ENCODE assay signal across 10 mouse cellular contexts in genomic region chr11:88171876-88172442, GRCm38 (mm10). TPM values are rescaled to one million over a fixed set of nuclear protein-coding genes. Genes with fewer than 3 reads are reported as not detected.
DNase-seq lines count a peak whose midpoint lies in the region; ATAC-seq and TF ChIP-seq lines count a peak whose summit lies in the region.
"Had no signal": no experiment of that assay in that cellular context is flagged by ENCODE, and none has a peak within 500 bp of the region (broad histone marks: within the 10 kb centered on the region; RNA-seq: fewer than 3 reads in every experiment).

No protein-coding gene starts in this region.

- H3K4me2 ChIP-seq in intestine, embryonic 14.5 days (ENCODE audit: low read length): no peak overlapping the region
- H3K4me2 ChIP-seq in intestine, postnatal 0 days (replicated peaks; ENCODE audit: low read depth): no peak overlapping the region
- no peak overlapping the region for H3K4me2 ChIP-seq in limb, embryonic 12.5 days

- TF ChIP-seq CTCF in intestine, postnatal 0 days (IDR thresholded peaks at IDR 0.05; ENCODE audit: low read depth): no peak

- no peak for ATAC-seq in intestine, embryonic 14.5 days (replicated peaks; ENCODE audit: low FRiP score, low TSS enrichment, low read depth)
- ATAC-seq in intestine, postnatal 0 days: no peak
- ATAC-seq in limb, embryonic 12.5 days (ENCODE audit: insufficient number of reproducible peaks, insufficient read depth, low FRiP score, low TSS enrichment, low read depth): no peak
- ATAC-seq in erythroid progenitor cell, adult 5-6 weeks (replicated peaks; ENCODE audit: low FRiP score, poor library complexity, severe bottlenecking): no peak

- in situ Hi-C loops in ES-E14 (cut with MboI; ENCODE audit: low sequenced_read_pairs in 2 of 2, unreplicated experiment in 2 of 2): no loop called here

- H3K4me3 ChIP-seq in intestine, embryonic 14.5 days (ENCODE audit: low read depth, low read length): no peak overlapping the region
- H3K4me3 ChIP-seq in intestine, postnatal 0 days (ENCODE audit: low read depth, low read length): no peak overlapping the region
- peak overlapping the region in 1 of 2 experiments; percentile 5; a peak in 1 of 4 replicates for H3K4me3 ChIP-seq in ES-E14 (ENCODE audit: insufficient read depth in 1 of 2, low read depth in 1 of 2, low read length in 2 of 2, poor library complexity in 1 of 2, severe bottlenecking in 1 of 2)
- H3K4me3 ChIP-seq in limb, embryonic 12.5 days (replicated peaks): no peak overlapping the region

- WGBS in intestine, embryonic 14.5 days: 58% methylated on average over 15 of the region's 15 CpGs
- 71% methylated on average over 15 of the region's 15 CpGs for WGBS in intestine, postnatal 0 days
- 64% methylated on average over 15 of the region's 15 CpGs for WGBS in limb, embryonic 12.5 days

- H3K4me1 ChIP-seq in intestine, embryonic 14.5 days (replicated peaks; ENCODE audit: control insufficient read depth, insufficient read depth, low read length): peaks cover 28% of the 10 kb centered on the region
- no peaks in the 10 kb centered on the region; the same call in 1 of the 2 replicates for H3K4me1 ChIP-seq in intestine, postnatal 0 days (replicated peaks; ENCODE audit: control insufficient read depth, insufficient read depth, low read length)
- peaks cover 25 to 39% of the 10 kb centered on the region in 2 experiments for H3K4me1 ChIP-seq in ES-E14 (ENCODE audit: control insufficient read depth in 2 of 2, insufficient read depth in 2 of 2, low read length in 2 of 2, poor library complexity in 1 of 2)
- peaks cover 43% of the 10 kb centered on the region for H3K4me1 ChIP-seq in limb, embryonic 12.5 days (replicated peaks)

- H3K36me3 ChIP-seq in intestine, embryonic 14.5 days (ENCODE audit: control insufficient read depth, insufficient read depth, low read length): no peaks in the 10 kb centered on the region
- peaks cover 5% of the 10 kb centered on the region; the same call in 1 of the 2 replicates for H3K36me3 ChIP-seq in intestine, postnatal 0 days (ENCODE audit: control insufficient read depth, insufficient read depth)
- H3K36me3 ChIP-seq in ES-E14 (ENCODE audit: control insufficient read depth, insufficient read depth, low read length, poor library complexity, severe bottlenecking): no peaks in the 10 kb centered on the region
- no peaks in the 10 kb centered on the region for H3K36me3 ChIP-seq in limb, embryonic 12.5 days

- no peaks in the 10 kb centered on the region for H3K9me3 ChIP-seq in intestine, embryonic 14.5 days (ENCODE audit: control insufficient read depth, low read length)
- H3K9me3 ChIP-seq in intestine, postnatal 0 days (ENCODE audit: control insufficient read depth): no peaks in the 10 kb centered on the region
- no peaks in the 10 kb centered on the region for H3K9me3 ChIP-seq in ES-E14 (ENCODE audit: control insufficient read depth, insufficient read depth, low read depth, low read length)
- no peaks in the 10 kb centered on the region for H3K9me3 ChIP-seq in limb, embryonic 12.5 days
- H3K9me3 ChIP-seq: megakaryocyte, embryonic 14.5 days had no signal

- H3K9ac ChIP-seq in intestine, embryonic 14.5 days (ENCODE audit: low read length): no peak overlapping the region
- H3K9ac ChIP-seq in intestine, postnatal 0 days (ENCODE audit: low read depth, low read length): no peak overlapping the region
- peak overlapping the region; percentile 54; the same call in 1 of the 2 replicates for H3K9ac ChIP-seq in ES-E14 (ENCODE audit: insufficient read depth, low read depth, low read length, poor library complexity, severe bottlenecking)
- H3K9ac ChIP-seq in limb, embryonic 12.5 days (replicated peaks): 0 out of 2 replicates have a peak overlapping the region, but pooled peaks have one; percentile 14

- peak overlapping the region; percentile 81; the same call in 1 of the 2 replicates for H3K27ac ChIP-seq in intestine, embryonic 14.5 days (ENCODE audit: low read depth)
- H3K27ac ChIP-seq in intestine, postnatal 0 days (ENCODE audit: low read depth, low read length): no peak overlapping the region; the same call in 1 of the 2 replicates
- peak overlapping the region; percentile 92; the same call in 1 of the 2 replicates for H3K27ac ChIP-seq in ES-E14 (ENCODE audit: insufficient read depth, low read depth, low read length, poor library complexity, severe bottlenecking)
- peak overlapping the region; percentile 79 for H3K27ac ChIP-seq in limb, embryonic 12.5 days

- peak; percentile 32 for DNase-seq in embryo, embryonic 11 days
- DNase-seq in embryo, embryonic 10.5 days (ENCODE audit: low spot score): no peak
- DNase-seq in intestine, embryonic 14.5 days (ENCODE audit: low spot score): no peak
- DNase-seq in ES-E14 (ENCODE audit: low read depth, low spot score): no peak
- DNase-seq in gastrocnemius, adult 18-20 months (ENCODE audit: low spot score): no peak
- DNase-seq: kidney, adult 9 months had no signal

- no peaks in the 10 kb centered on the region for H3K27me3 ChIP-seq in intestine, embryonic 14.5 days (replicated peaks; ENCODE audit: control insufficient read depth, insufficient read depth, low read length)
- no peaks in the 10 kb centered on the region for H3K27me3 ChIP-seq in intestine, postnatal 0 days (replicated peaks; ENCODE audit: control insufficient read depth, insufficient read depth, low read length)
- peaks cover 40% of the 10 kb centered on the region for H3K27me3 ChIP-seq in limb, embryonic 12.5 days
- H3K27me3 ChIP-seq: megakaryocyte, embryonic 14.5 days had no signal

TF ChIP-seq in ES-E14, 5 proteins besides CTCF, POLR2A, EP300 and RAD21:
- TF ChIP-seq MAFK (IDR thresholded peaks at IDR 0.05; ENCODE audit: insufficient read depth, low read depth, low read length): no peak
- TF ChIP-seq ZC3H11A (IDR thresholded peaks at IDR 0.05; ENCODE audit: borderline replicate concordance, low read depth, low read length): no peak
- no peak for TF ChIP-seq HCFC1 (IDR thresholded peaks at IDR 0.05; ENCODE audit: borderline replicate concordance, insufficient read depth, low read length)
- no peak for TF ChIP-seq CHD2 (IDR thresholded peaks at IDR 0.05; ENCODE audit: low read depth, low read length)
- TF ChIP-seq ZNF384 (IDR thresholded peaks at IDR 0.05; ENCODE audit: low read depth, low read length): no peak
TF ChIP-seq in ES-E14: peak in this region for 0.

RNA-seq across cellular contexts. Expression of gene Mrps23, which starts 32.2 kb away (rescaled TPM):
- 60.8 and 65.2 TPM in 2 replicates for polyA plus RNA-seq in intestine, embryonic 14.5 days (2014; fragmentation: Nextera tagmentation; extraction: Ambion mirVana)
- 54.1 and 59.1 TPM in 2 replicates for polyA plus RNA-seq in intestine, postnatal 0 days (2015; fragmentation: Nextera tagmentation; extraction: Ambion mirVana)
- total RNA-seq in ES-E14 (2012; rRNA removed): 94.7 and 139 TPM in 2 replicates
- 53.2 and 59.5 TPM in 2 replicates for polyA plus RNA-seq in limb, embryonic 12.5 days (2016; fragmentation: Nextera tagmentation; extraction: Ambion mirVana)
- total RNA-seq in erythroid progenitor cell, adult 5-6 weeks (2015; ENCODE audit: low replicate concordance): 18.7 and 24.3 TPM in 2 replicates
- 15.8 and 23.1 TPM in 2 replicates for total RNA-seq in erythroid progenitor cell, adult 5-6 weeks (2017; ENCODE audit: low replicate concordance)
- total RNA-seq in gastrocnemius, adult 18-20 months (2021): 100 to 1,000 TPM; 147 to 169 TPM

Comparison
In these comparisons a context has a peak if more than half of its experiments do, and no peak if none do; other contexts are left out.
1. H3K9ac ChIP-seq: peak in ES-E14 (single experiment) and limb, embryonic 12.5 days (single experiment); none in intestine, embryonic 14.5 days (single experiment) and intestine, postnatal 0 days (single experiment).